Mouse (Mus musculus) spleen, adult 2 months (tissue): ENCODE measurements at regions not wholly inside any gene's neighbourhood (a gene's known extent, or its start where the extent isn't known, plus 50 kb on each side); places are given as distances from the start of the nearest gene placed in this dataset.

Experiments
- DNase-seq, 2 experiments: peaks; one replicate each; pipeline versions ENCODE4 v3.0.0 to v3.0.0-alpha.2; 2012 to 2021; ENCODE audit warnings: low spot score in 2 of 2, low read depth in 1 of 2
- H3K27ac ChIP-seq: fragments of 200-500 bp; 2 replicates; pipeline ENCODE4 v1.5.1; 2012; ENCODE audit warnings: low read length, inconsistent platforms; ENCODE audit not compliant: insufficient read depth
- H3K27me3 ChIP-seq: fragments of 200-500 bp; 2 replicates; pipeline ENCODE4 v1.6.1; 2012; ENCODE audit warnings: mild to moderate bottlenecking, moderate library complexity, low read length, inconsistent platforms; ENCODE audit not compliant: control insufficient read depth, insufficient read depth
- H3K36me3 ChIP-seq: fragments of 200-500 bp; 2 replicates; pipeline ENCODE4 v1.6.1; 2012; ENCODE audit warnings: mild to moderate bottlenecking, low read length, inconsistent platforms; ENCODE audit not compliant: control insufficient read depth, insufficient read depth
- H3K4me1 ChIP-seq: fragments of 200-500 bp; 2 replicates; pipeline ENCODE4 v1.6.1; 2011; ENCODE audit warnings: inconsistent platforms; ENCODE audit not compliant: control insufficient read depth, insufficient read depth, insufficient read length
- H3K4me3 ChIP-seq: fragments of 200-500 bp; 2 replicates; pipeline ENCODE4 v1.5.1; 2011; ENCODE audit warnings: mild to moderate bottlenecking, inconsistent platforms; ENCODE audit not compliant: insufficient read depth, insufficient read length; ENCODE audit errors: extremely low read depth
- CTCF ChIP-seq: fragments of 200-500 bp; IDR thresholded peaks from 2 replicates; pipeline ENCODE4 v1.5.1; 2011; ENCODE audit warnings: mild to moderate bottlenecking, inconsistent platforms; ENCODE audit not compliant: insufficient read depth, insufficient read length, insufficient replicate concordance; ENCODE audit errors: extremely low read depth
- POLR2A ChIP-seq: fragments of 200-500 bp; IDR thresholded peaks from 2 replicates; pipeline ENCODE4 v1.6.1; 2011; ENCODE audit warnings: low read depth, low read length, inconsistent platforms
- WGBS: fragments of 180-500 bp; shearing (Covaris S2); methylation state at CpG from one replicate; pipeline ENCODE4 v1.1.7; 2018; 5-methylcytosine and 5-hydroxymethylcytosine counted together

DNA sequence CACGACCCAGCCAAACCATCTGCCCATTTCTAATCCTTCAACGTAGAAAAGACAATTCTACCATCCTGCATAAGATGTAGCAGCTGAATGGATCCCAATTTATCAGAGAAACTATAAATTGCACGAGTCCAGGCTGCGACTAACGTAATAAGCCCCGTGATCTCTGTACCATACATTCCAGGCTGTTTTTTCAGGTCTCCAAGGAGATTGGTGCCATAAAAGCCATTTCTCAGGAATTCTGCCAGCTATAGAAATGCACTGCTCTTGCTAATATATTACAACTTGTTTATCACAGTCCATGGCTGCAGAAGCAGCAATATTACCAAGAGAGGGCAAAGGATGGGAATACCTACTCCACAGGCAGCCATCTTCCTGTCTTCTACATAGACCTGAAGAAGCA is 447.6 kb upstream of the Tmpo start:
- no peaks in the 10 kb centered on the region for H3K36me3 ChIP-seq
- H3K27me3 ChIP-seq = no peaks in the 10 kb centered on the region
- H3K4me3 ChIP-seq = no peak overlapping the region
- TF ChIP-seq POLR2A = no peak
- TF ChIP-seq CTCF = no peak
- 78% methylated on average over 6 of the region's 6 CpGs for WGBS
- no peaks in the 10 kb centered on the region for H3K4me1 ChIP-seq
- no peak for DNase-seq
- H3K27ac ChIP-seq = no peak overlapping the region

- Histone ChIP-seq H3K4me3 (no peak overlapping the region), H3K27me3 (no peaks in the 10 kb centered on the region), H3K27ac (no peak overlapping the region), H3K4me1 (no peaks in the 10 kb centered on the region), H3K36me3 (no peaks in the 10 kb centered on the region)
- TF ChIP-seq CTCF (no peak), POLR2A (no peak)
- 83% methylated on average over 2 of the region's 2 CpGs for WGBS
- no peak for DNase-seq
Observed at GRCm38 (mm10) chr10:91622281-91622680, 441.2 kb upstream of the Tmpo start.

GRCm38 (mm10) chr10:91613794-91614479 is 432.8 kb upstream of the Tmpo start:
- Histone ChIP-seq H3K27ac (no peak overlapping the region), H3K27me3 (no peaks in the 10 kb centered on the region), H3K36me3 (no peaks in the 10 kb centered on the region), H3K4me3 (no peak overlapping the region), H3K4me1 (no peaks in the 10 kb centered on the region)
- 83% methylated on average over 8 of the region's 8 CpGs for WGBS
- TF ChIP-seq POLR2A (no peak), CTCF (no peak)
- DNase-seq = no peak

DNA sequence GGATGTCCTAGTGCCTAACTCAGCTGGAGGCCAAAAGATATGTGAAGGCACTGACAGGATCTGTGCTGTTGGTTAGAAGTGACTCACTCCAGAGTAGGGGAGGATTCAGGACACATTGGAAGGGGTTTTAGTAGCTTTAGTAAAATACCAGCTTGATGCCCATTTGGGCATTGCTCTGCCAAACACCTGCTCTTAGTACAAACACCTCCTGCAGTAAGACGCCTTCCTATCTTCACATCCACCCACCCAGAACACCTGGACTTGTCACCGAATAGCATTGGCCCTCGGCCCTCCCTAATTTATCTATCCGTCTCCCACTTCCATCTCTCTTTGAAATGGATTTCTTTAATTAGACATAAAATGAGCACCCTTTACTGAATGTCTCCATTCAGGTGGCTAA is 430.9 kb upstream of the Tmpo start:
- no peak overlapping the region for H3K27ac ChIP-seq
- TF ChIP-seq CTCF = no peak
- no peak for TF ChIP-seq POLR2A
- no peaks in the 10 kb centered on the region for H3K27me3 ChIP-seq
- 94% methylated on average over 4 of the region's 4 CpGs for WGBS
- H3K4me1 ChIP-seq = no peaks in the 10 kb centered on the region
- H3K36me3 ChIP-seq = no peaks in the 10 kb centered on the region
- no peak for DNase-seq
- no peak overlapping the region for H3K4me3 ChIP-seq

- Histone ChIP-seq H3K27me3 (no peaks in the 10 kb centered on the region), H3K4me3 (no peak overlapping the region), H3K27ac (no peak overlapping the region), H3K36me3 (no peaks in the 10 kb centered on the region), H3K4me1 (no peaks in the 10 kb centered on the region)
- no peak for DNase-seq
- no peak for TF ChIP-seq CTCF
- TF ChIP-seq POLR2A = no peak
- WGBS = 92% methylated on average over 3 of the region's 3 CpGs
Observed at GRCm38 (mm10) chr10:91594891-91595290, 413.8 kb upstream of the Tmpo start.

DNA sequence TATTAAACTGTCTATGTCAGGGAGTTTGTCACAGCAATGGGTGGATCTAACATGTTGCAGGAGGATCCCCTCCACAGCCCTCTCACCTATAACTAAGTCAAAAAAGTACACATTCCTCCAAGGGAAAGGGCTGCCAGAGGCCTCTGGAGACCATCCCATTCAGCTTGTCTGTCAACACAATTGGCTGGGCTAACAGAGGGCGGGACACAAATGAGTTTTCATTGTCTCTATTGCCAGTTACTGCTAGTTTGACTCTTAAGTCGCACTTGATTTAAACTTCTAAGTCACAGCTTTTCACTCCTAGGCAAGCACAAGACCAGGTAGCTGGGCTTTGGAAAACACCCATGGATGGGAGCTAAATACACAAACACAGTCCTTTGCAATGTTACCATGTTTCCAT is 412.3 kb upstream of the Tmpo start:
- DNase-seq = no peak
- 72% methylated on average over 2 of the region's 2 CpGs for WGBS
- no peaks in the 10 kb centered on the region for H3K4me1 ChIP-seq
- H3K27ac ChIP-seq = no peak overlapping the region
- no peaks in the 10 kb centered on the region for H3K36me3 ChIP-seq
- H3K27me3 ChIP-seq = no peaks in the 10 kb centered on the region
- H3K4me3 ChIP-seq = no peak overlapping the region
- TF ChIP-seq POLR2A (no peak), CTCF (no peak)

- Histone ChIP-seq H3K27ac (no peak overlapping the region), H3K36me3 (no peaks in the 10 kb centered on the region), H3K27me3 (no peaks in the 10 kb centered on the region), H3K4me3 (no peak overlapping the region), H3K4me1 (no peaks in the 10 kb centered on the region)
- TF ChIP-seq POLR2A = no peak
- no peak for TF ChIP-seq CTCF
- no peak for DNase-seq
- WGBS = 78% methylated on average over 10 of the region's 10 CpGs
Observed at GRCm38 (mm10) chr10:91591845-91592244, 410.7 kb upstream of the Tmpo start.
